Mouse (Mus musculus) limb, embryonic 14.5 days (tissue): ENCODE measurements around the gene Pglyrp2. TPM values are rescaled to one million over a fixed set of nuclear protein-coding genes. Genes with fewer than 3 reads are reported as not detected.

Source experiments
- ATAC-seq: fragments of 200-750 bp; cut with Nextera tagmentation; 2 replicates; pipeline ENCODE4 v1.8.0; 2017; ENCODE audit warnings: low read depth, moderate number of reproducible peaks, moderate TSS enrichment; ENCODE audit not compliant: low FRiP score
- DNase-seq: peaks from one replicate; pipeline ENCODE4 v3.0.0-alpha.2; 2015; ENCODE audit warnings: low spot score
- H3K27ac ChIP-seq: fragments of 300-500 bp; sonication (generic); replicated peaks from 2 replicates; pipeline ENCODE4 v1.5.1; 2014; ENCODE audit warnings: low read depth, mild to moderate bottlenecking, low read length, moderate library complexity, mixed read lengths
- H3K27me3 ChIP-seq: fragments of 300-500 bp; sonication (generic); 2 replicates; pipeline ENCODE4 v1.6.1; 2014; ENCODE audit warnings: low read length, mixed read lengths; ENCODE audit not compliant: control insufficient read depth, insufficient read depth
- H3K36me3 ChIP-seq: fragments of 300-500 bp; sonication (generic); 2 replicates; pipeline ENCODE4 v1.6.1; 2014; ENCODE audit warnings: mild to moderate bottlenecking, low read length, moderate library complexity, mixed read lengths; ENCODE audit not compliant: control insufficient read depth, insufficient read depth
- H3K4me1 ChIP-seq: fragments of 300-500 bp; sonication (generic); 2 replicates; pipeline ENCODE4 v1.6.1; 2014; ENCODE audit warnings: antibody characterized with exemption, low read length, mixed read lengths; ENCODE audit not compliant: control insufficient read depth, insufficient read depth
- H3K4me2 ChIP-seq: fragments of 300-500 bp; sonication (generic); replicated peaks from 2 replicates; pipeline ENCODE4 v1.6.1; 2014; ENCODE audit warnings: low read depth, mild to moderate bottlenecking, low read length, moderate library complexity; ENCODE audit not compliant: severe bottlenecking
- H3K4me3 ChIP-seq: fragments of 300-500 bp; sonication (generic); replicated peaks from 2 replicates; pipeline ENCODE4 v1.5.1; 2014; ENCODE audit warnings: low read length
- H3K9ac ChIP-seq: fragments of 300-500 bp; sonication (generic); 2 replicates; pipeline ENCODE4 v1.6.1; 2014; ENCODE audit warnings: mild to moderate bottlenecking, low read depth, low read length, moderate library complexity; ENCODE audit not compliant: severe bottlenecking
- H3K9me3 ChIP-seq: fragments of 300-500 bp; sonication (generic); 2 replicates; pipeline ENCODE4 v1.6.1; 2016; ENCODE audit warnings: low read length; ENCODE audit not compliant: control insufficient read depth
- POLR2A ChIP-seq: fragments of 200-500 bp; IDR thresholded peaks from 2 replicates; pipeline ENCODE4 v1.8.0; 2012; ENCODE audit warnings: inconsistent platforms, mild to moderate bottlenecking, moderate library complexity, borderline replicate concordance; ENCODE audit not compliant: insufficient read depth, insufficient read length; ENCODE audit errors: extremely low read depth
- WGBS: fragments of 180-500 bp; shearing (Covaris S2); extraction: QIAGEN DNeasy Blood & Tissue Kit; methylation state at CpG from one replicate; pipeline ENCODE4 v1.1.7; 2014; 5-methylcytosine and 5-hydroxymethylcytosine counted together
- polyA plus RNA-seq, 2 experiments: library from polyadenylated mRNA; depleted of rRNA in 1 of 2; stranded (reverse) in 1 of 2; unstranded in 1 of 2; fragments of >200 nt; fragmentation: Nextera tagmentation in 1 of 2; extraction: Ambion mirVana in 1 of 2; gene quantifications; 2 replicates each; pipeline versions ENCODE4 v1.2.1 to v1.2.3; 2012 to 2014

Pglyrp2 gene
- polyA plus RNA-seq, 2 experiments, result 0.30 to 0.32 TPM

- no peaks in the 10 kb centered on the region for H3K4me1 ChIP-seq
- no peak for ATAC-seq
- no peak overlapping the region for H3K4me2 ChIP-seq
- no peak overlapping the region for H3K27ac ChIP-seq
- peaks cover 1% of the 10 kb centered on the region; the same call in 1 of the 2 replicates for H3K27me3 ChIP-seq
- 84% methylated on average over 8 of the region's 8 CpGs for WGBS
- no peaks in the 10 kb centered on the region for H3K36me3 ChIP-seq
- no peak for TF ChIP-seq POLR2A
- no peak overlapping the region for H3K9ac ChIP-seq
- DNase-seq, result no peak
- H3K4me3 ChIP-seq, result no peak overlapping the region
- H3K9me3 ChIP-seq, result no peaks in the 10 kb centered on the region
These were observed 3.2 kb downstream of the Pglyrp2 start for GRCm38 (mm10) chr17:32420781-32421180.

DNA sequence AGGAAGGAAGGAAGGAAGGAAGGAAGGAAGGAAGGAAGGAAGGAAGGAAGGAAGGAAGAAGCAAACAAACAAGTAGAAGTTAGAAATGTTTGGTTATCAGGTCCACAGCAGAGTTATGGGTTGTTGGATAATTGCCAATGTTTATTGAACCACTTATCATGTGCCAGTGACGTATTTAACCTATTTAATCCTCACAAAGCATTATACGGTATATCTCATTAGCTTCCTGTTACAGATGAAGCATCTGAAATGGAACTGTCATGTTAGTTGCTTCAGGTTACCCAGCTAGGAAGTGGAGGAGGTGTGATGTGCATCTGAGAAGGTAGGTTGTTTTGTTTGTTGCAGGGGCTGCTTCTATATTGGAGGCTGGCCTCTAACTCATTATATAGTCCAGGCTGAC, 4.0 kb downstream of the Pglyrp2 start:
- Histone ChIP-seq H3K4me3 (no peak overlapping the region), H3K9me3 (no peaks in the 10 kb centered on the region), H3K4me1 (no peaks in the 10 kb centered on the region), H3K27ac (no peak overlapping the region), H3K9ac (no peak overlapping the region), H3K4me2 (no peak overlapping the region), H3K36me3 (no peaks in the 10 kb centered on the region), H3K27me3 (peaks cover 6% of the 10 kb centered on the region; the same call in 1 of the 2 replicates)
- no peak for TF ChIP-seq POLR2A
- 69% methylated on average over 2 of the region's 2 CpGs for WGBS
- ATAC-seq, result no peak
- no peak for DNase-seq

- Histone ChIP-seq H3K27me3 (peaks cover 6% of the 10 kb centered on the region; the same call in 1 of the 2 replicates), H3K9ac (no peak overlapping the region), H3K4me3 (no peak overlapping the region), H3K36me3 (no peaks in the 10 kb centered on the region), H3K4me1 (no peaks in the 10 kb centered on the region), H3K4me2 (no peak overlapping the region), H3K27ac (no peak overlapping the region), H3K9me3 (no peaks in the 10 kb centered on the region)
- ATAC-seq (no peak), DNase-seq (no peak)
- no peak for TF ChIP-seq POLR2A
- WGBS, result 94% methylated on average over 14 of the region's 14 CpGs
These were observed 7.2 kb downstream of the Pglyrp2 start for GRCm38 (mm10) chr17:32416771-32417170.

DNA sequence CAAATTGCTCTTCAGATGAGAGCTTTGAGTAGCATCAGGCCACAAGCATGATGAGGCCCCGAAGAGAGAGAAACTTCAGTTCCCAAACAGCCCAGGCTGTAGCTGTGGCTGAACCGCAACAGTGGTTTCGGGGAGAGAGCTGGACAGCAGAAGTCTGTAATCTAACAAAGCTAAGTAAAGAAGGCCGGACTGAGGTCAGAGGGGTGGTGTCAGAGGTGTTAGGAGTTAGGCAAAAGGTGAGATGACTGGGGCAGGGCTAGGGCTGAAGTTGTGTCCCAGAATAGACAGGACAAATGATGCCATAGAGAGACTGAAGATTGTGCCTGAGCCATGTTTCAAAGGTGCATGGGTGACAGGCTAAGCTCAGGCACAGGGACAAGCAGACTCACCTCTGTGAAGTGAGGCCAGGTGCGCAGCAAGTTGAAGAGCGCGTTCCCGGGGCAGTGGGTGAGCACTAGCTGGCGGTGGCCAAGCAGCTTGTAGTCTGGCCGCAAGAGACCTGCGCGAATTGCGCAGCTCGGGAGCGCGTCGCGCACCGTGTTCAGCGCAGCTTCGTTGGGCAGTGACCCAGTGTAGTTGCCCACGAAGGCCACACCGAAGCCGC, 8.4 kb downstream of the Pglyrp2 start:
- H3K4me1 ChIP-seq, result no peaks in the 10 kb centered on the region
- no peak overlapping the region for H3K4me2 ChIP-seq
- no peak overlapping the region for H3K9ac ChIP-seq
- WGBS, result 41% methylated on average over 24 of the region's 24 CpGs
- no peak for TF ChIP-seq POLR2A
- ATAC-seq (no peak), DNase-seq (no peak)
- H3K27me3 ChIP-seq, result peaks cover 6% of the 10 kb centered on the region; the same call in 1 of the 2 replicates
- H3K9me3 ChIP-seq, result no peaks in the 10 kb centered on the region
- H3K27ac ChIP-seq, result no peak overlapping the region
- H3K4me3 ChIP-seq, result no peak overlapping the region
- H3K36me3 ChIP-seq, result no peaks in the 10 kb centered on the region

GRCm38 (mm10) chr17:32411898-32412297, 12.1 kb downstream of the Pglyrp2 start:
- Histone ChIP-seq H3K9ac (no peak overlapping the region), H3K27me3 (peaks cover 6% of the 10 kb centered on the region; the same call in 1 of the 2 replicates), H3K36me3 (no peaks in the 10 kb centered on the region), H3K27ac (no peak overlapping the region), H3K9me3 (no peaks in the 10 kb centered on the region), H3K4me2 (no peak overlapping the region), H3K4me1 (no peaks in the 10 kb centered on the region), H3K4me3 (no peak overlapping the region)
- TF ChIP-seq POLR2A, result no peak
- DNase-seq (no peak), ATAC-seq (no peak)
- 87% methylated on average over 6 of the region's 6 CpGs for WGBS

GRCm38 (mm10) chr17:32403417-32403816, 20.6 kb downstream of the Pglyrp2 start, which contains the start of gene Rasal3:
Gene Rasal3, minus strand, starts transcription at chr17:32403583.
- DNase-seq (no peak), ATAC-seq (no peak)
- Histone ChIP-seq H3K27me3 (peaks cover 6% of the 10 kb centered on the region; the same call in 1 of the 2 replicates), H3K4me1 (no peaks in the 10 kb centered on the region), H3K4me3 (no peak within 1 kb of the TSS), H3K9me3 (no peaks in the 10 kb centered on the region), H3K27ac (no peak within 1 kb of the TSS), H3K4me2 (no peak within 1 kb of the TSS), H3K36me3 (no peaks in the 10 kb centered on the region), H3K9ac (no peak within 1 kb of the TSS)
- TF ChIP-seq POLR2A, result no peak
- WGBS, result 72% methylated on average over 8 of the region's 8 CpGs
